In the genomic region with DNA sequence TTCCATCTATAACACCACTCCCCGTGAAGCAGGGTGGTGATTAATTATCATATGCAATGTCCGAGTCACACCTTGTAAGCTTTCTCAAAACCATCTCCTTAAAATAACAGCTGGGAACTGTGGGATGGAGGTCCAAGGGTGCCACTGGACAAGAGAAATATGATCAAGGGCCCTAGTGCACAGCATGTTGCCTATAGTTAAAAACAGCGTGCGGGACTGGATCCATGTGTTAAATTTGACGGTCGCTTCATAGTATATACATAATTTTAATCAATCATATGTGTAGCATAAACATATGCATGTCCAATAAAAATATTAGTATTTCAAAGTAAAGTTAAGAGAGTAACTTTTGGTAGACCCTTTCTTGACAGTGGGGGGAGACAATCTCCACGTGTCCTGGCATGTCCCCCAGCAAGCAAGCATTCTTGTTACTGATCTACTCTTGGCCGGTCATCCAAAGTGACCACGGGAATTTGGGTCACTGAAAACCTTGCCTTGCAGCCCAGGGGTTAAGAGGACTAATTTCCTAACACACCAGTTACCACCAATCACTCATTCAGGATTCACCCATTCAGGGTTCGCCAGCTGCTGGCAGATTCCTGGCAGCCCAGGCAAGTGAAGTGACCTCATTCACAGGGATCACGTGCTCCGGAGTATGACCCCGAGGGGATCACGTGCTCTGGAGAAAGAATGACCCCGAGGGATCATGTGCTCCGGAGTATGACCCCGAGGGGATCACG, we compare ENCODE assay signal across 13 mouse cellular contexts.
A peak's percentile ranks its signal among the peaks of the same experiment; 100 is the strongest.
DNase-seq lines count a peak whose midpoint lies in the region; ATAC-seq and TF ChIP-seq lines count a peak whose summit lies in the region.
"Had no signal": no experiment of that assay in that cellular context is flagged by ENCODE, and none has a peak within 500 bp of the region (broad histone marks: within the 10 kb centered on the region; RNA-seq: fewer than 3 reads in every experiment).

No protein-coding gene starts in this region.

- no peak for TF ChIP-seq CTCF in kidney, postnatal 0 days (IDR thresholded peaks at IDR 0.05; ENCODE audit: low read depth)

- no peak overlapping the region for H3K4me2 ChIP-seq in kidney, embryonic 14.5 days (replicated peaks; ENCODE audit: low read depth, low read length)
- H3K4me2 ChIP-seq in kidney, postnatal 0 days (ENCODE audit: low read length): no peak overlapping the region
- H3K4me2 ChIP-seq: forebrain, embryonic 15.5 days; hindbrain, embryonic 14.5 days had no signal

- no peaks in the 10 kb centered on the region for H3K27me3 ChIP-seq in kidney, embryonic 14.5 days (ENCODE audit: control insufficient read depth, insufficient read depth, low read length)
- no peaks in the 10 kb centered on the region for H3K27me3 ChIP-seq in kidney, postnatal 0 days (ENCODE audit: insufficient read depth, low read length)
- H3K27me3 ChIP-seq: forebrain, embryonic 15.5 days had no signal

- no peaks in the 10 kb centered on the region for H3K4me1 ChIP-seq in kidney, embryonic 14.5 days (ENCODE audit: control insufficient read depth, insufficient read depth, low read length)
- H3K4me1 ChIP-seq in kidney, postnatal 0 days (replicated peaks; ENCODE audit: insufficient read depth, low read length): no peaks in the 10 kb centered on the region

- H3K9ac ChIP-seq in kidney, embryonic 14.5 days (ENCODE audit: low read depth, low read length): no peak overlapping the region
- no peak overlapping the region for H3K9ac ChIP-seq in kidney, postnatal 0 days (ENCODE audit: low read depth, low read length)
- H3K9ac ChIP-seq: forebrain, embryonic 15.5 days; hindbrain, embryonic 14.5 days had no signal

- ATAC-seq in kidney, embryonic 14.5 days (ENCODE audit: low FRiP score, low TSS enrichment): no peak
- ATAC-seq in kidney, postnatal 0 days (replicated peaks; ENCODE audit: low FRiP score, low read depth): peak; percentile 70
- ATAC-seq: forebrain, embryonic 15.5 days had no signal

- H3K27ac ChIP-seq in kidney, embryonic 14.5 days (ENCODE audit: low read depth, low read length): no peak overlapping the region
- no peak overlapping the region for H3K27ac ChIP-seq in kidney, postnatal 0 days
- H3K27ac ChIP-seq: forebrain, embryonic 15.5 days; heart, embryonic 10.5 days; hindbrain, embryonic 14.5 days; layer of hippocampus, adult 2 months had no signal

- WGBS in kidney, embryonic 14.5 days: 74% methylated on average over 18 of the region's 18 CpGs
- 65% methylated on average over 18 of the region's 18 CpGs for WGBS in kidney, postnatal 0 days

- DNase-seq in kidney, adult 11 months: peak; percentile 79
- DNase-seq in adipocyte (ENCODE audit: low spot score): peak; percentile 19
- no peak for DNase-seq in kidney, postnatal 0 days (ENCODE audit: low spot score)
- DNase-seq in lung, postnatal 4 days: peak; percentile 20 to 66
- no peak for DNase-seq in left cerebral cortex, adult 11 months (ENCODE audit: low spot score)
- no peak for DNase-seq in layer of hippocampus, postnatal 14 days (ENCODE audit: low spot score in 2 of 2)
- DNase-seq in urinary bladder, postnatal 25 days (ENCODE audit: low spot score): no peak
- DNase-seq: cerebellum, adult 2 months had no signal

- no peaks in the 10 kb centered on the region for H3K9me3 ChIP-seq in kidney, embryonic 14.5 days (ENCODE audit: control insufficient read depth, low read length)
- H3K9me3 ChIP-seq in kidney, postnatal 0 days (replicated peaks; ENCODE audit: low read length): no peaks in the 10 kb centered on the region
- H3K9me3 ChIP-seq: forebrain, embryonic 15.5 days; heart, embryonic 10.5 days had no signal

- peaks cover 4% of the 10 kb centered on the region for H3K36me3 ChIP-seq in kidney, embryonic 14.5 days (ENCODE audit: control insufficient read depth, insufficient read depth, low read length)
- 0 out of 2 replicates have a peak, but pooled peaks cover 5% of the 10 kb centered on the region for H3K36me3 ChIP-seq in kidney, postnatal 0 days (ENCODE audit: insufficient read depth, low read length)
- H3K36me3 ChIP-seq: forebrain, embryonic 15.5 days had no signal

- no peak overlapping the region for H3K4me3 ChIP-seq in kidney, embryonic 14.5 days (ENCODE audit: low read length)
- H3K4me3 ChIP-seq in kidney, postnatal 0 days (replicated peaks; ENCODE audit: low read depth, low read length): no peak overlapping the region
- H3K4me3 ChIP-seq: forebrain, embryonic 15.5 days; heart, embryonic 10.5 days; layer of hippocampus, adult 2 months had no signal

Comparison
In these comparisons a context has a peak if more than half of its experiments do, and no peak if none do; other contexts are left out.
1. DNase-seq: peak in kidney, adult 11 months (single experiment), adipocyte (single experiment) and lung, postnatal 4 days (2 of 2); none in kidney, postnatal 0 days (single experiment), left cerebral cortex, adult 11 months (single experiment), layer of hippocampus, postnatal 14 days (0 of 2) and urinary bladder, postnatal 25 days (single experiment).